Mouse (Mus musculus) granulocyte monocyte progenitor cell, adult 5-6 weeks (primary cell): ENCODE measurements at regions not wholly inside any gene's neighbourhood (a gene's known extent, or its start where the extent isn't known, plus 50 kb on each side); places are given as distances from the start of the nearest gene placed in this dataset.
"Not testable (repeated sequence)": the region's sequence is repeated elsewhere in the genome, so short reads cannot be mapped to it uniquely, and the experiment has no call there.

ENCODE experiments used
- ATAC-seq: replicated peaks from 2 replicates; pipeline ENCODE4 v1.8.0; 2016; ENCODE audit warnings: mild to moderate bottlenecking, moderate TSS enrichment, inconsistent platforms; ENCODE audit not compliant: poor library complexity, severe bottlenecking

DNA sequence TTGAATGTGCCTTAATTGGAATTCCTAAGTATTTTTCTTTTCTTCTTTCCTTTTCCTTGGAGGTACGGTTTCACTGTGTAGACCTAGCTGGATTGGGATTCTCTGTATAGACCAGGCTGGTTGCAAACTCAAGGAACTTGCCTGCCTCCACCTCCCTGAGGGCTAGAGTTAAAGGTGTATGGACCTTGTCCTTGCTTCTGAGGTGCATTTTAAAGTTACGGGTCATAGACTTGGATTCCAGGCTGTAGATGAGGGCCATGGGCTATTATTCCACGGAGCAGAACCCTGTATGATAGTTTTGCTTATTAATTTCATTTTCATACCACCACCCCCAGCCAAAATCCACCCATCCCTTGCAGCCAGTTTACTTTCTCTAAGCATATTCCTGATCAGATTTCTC is 50.7 kb upstream of the Wdr26 start:
- no peak for ATAC-seq

- no peak for ATAC-seq
These were observed 51.4 kb upstream of the Wdr26 start for GRCm38 (mm10) chr1:181263216-181263615.

- ATAC-seq, result not testable (repeated sequence)
These were observed 58.7 kb upstream of the Wdr26 start for GRCm38 (mm10) chr1:181270469-181270868.

- no peak for ATAC-seq
These were observed 59.4 kb upstream of the Wdr26 start for GRCm38 (mm10) chr1:181271164-181271563.

DNA sequence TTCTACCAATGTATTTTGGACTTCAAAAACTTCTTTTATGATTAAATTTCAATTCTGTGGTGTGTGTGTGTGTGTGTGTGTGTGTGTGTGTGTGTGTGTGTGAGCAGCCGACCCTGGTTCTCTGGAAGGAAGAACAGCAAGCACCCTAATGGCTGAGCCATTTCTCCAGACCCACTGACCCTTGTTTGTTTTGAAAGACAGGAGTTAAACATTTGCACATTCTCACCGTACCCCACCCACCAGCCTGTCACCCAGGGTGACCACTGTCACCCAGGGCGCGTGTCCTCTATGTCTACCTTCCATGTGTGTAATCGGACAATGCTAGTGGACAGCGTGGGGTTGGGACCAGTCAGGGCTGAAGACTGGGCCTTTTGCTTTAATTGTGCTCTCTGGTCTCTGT is 60.0 kb upstream of the Wdr26 start:
- ATAC-seq, result no peak

DNA sequence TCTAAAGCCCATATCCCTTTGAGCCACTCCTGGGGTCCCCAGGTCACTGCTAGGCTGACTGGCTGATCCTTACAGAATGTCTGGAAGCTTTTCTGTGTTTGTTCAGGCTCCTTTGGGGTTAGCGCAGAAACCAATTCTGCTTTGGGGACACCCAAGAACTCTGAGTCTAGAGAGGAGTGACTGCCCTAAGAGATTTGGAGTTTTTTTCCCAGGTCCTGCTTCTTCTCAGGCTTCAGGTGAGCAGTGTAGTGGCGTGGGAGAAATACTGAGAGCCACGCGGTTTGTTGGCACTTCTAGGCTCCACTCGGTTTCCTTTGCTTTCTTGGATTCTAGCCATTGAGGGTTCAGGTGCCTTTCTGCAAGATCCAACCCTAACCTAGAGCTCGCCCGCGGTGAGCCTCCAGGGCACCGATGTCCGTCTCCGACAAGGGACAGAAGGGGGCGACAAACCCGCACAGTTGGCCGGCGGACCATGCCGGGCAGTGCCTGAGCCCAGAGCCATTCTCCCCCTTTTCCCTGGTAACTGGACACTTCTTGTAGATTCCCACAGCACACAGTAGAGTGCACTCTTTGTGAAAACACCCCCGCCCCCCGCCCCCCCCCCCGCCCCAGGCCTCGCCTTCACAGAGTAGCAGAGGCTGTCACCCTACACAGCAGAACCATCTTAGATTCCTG is 61.0 kb upstream of the Wdr26 start:
- ATAC-seq, result peak; percentile 93

GRCm38 (mm10) chr1:181273540-181274204 is 61.9 kb upstream of the Wdr26 start:
- no peak for ATAC-seq

DNA sequence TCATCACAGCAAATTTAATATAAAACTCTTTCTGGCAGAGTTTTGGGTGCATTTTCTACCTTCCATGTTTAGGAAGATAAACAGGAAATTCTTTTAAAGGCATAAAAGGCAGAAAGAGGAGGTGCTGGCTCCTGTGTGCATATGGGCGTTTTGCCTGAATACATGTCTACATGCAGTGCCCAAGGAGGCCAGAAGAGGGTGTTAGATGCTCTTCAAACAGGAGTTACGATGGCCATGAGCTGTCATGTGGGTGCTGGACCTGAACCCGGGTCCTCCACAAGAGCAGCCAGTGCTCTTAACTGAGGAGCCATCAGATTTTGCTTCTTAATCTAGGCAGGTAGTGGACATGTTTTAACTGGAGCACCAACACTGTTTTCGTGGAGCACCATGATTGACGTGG is 69.0 kb upstream of the Wdr26 start:
- no peak for ATAC-seq

- not testable (repeated sequence) for ATAC-seq
These were observed 69.4 kb upstream of the Cnih3 start for GRCm38 (mm10) chr1:181282986-181283385.

GRCm38 (mm10) chr1:181283539-181283938 is 68.9 kb upstream of the Cnih3 start:
- ATAC-seq, result not testable (repeated sequence)

DNA sequence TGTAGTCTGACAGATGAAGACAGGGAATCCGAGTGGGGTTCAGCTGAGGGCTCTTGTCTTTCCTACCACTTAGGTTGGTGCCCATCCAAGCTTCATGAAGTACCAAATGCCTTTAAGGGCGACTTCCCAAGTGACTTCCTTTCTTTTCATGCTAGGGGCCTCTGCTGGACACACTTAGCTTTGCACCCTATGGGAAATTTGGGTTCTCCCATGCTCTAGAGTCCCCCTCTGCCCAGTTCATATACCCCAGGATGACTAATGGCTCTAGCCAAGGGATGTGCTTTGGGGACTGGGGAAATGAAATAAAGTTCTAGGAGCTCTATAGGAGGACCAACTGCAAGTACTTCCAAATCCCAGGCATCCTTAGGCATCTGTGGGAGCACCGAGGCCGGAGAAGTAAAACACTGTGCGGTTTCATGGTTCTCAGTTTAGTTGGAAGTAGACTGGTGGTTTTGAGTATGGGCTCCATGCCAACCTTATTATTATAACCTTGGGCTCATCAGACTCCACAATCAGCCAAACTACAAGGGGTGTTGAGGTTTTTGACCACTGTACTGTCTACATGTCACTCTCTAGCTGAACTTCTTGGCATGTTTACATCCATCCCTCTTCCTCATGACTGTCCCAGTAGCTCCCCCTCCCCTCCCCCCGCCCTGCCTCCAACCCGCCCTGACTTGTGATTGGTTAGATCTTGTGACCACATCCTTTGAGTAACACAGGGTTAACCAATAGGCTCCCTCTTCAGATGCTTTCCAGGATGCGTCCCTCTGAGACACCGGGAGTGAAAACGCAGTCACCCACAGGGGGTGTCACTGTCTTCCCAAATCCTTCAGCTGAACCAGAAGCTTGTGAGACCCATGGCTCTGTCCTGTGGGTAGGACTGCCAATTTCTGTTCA is 67.9 kb upstream of the Cnih3 start:
- peak; percentile 61 for ATAC-seq

- no peak for ATAC-seq
These were observed 66.8 kb upstream of the Cnih3 start for GRCm38 (mm10) chr1:181285600-181285999.

DNA sequence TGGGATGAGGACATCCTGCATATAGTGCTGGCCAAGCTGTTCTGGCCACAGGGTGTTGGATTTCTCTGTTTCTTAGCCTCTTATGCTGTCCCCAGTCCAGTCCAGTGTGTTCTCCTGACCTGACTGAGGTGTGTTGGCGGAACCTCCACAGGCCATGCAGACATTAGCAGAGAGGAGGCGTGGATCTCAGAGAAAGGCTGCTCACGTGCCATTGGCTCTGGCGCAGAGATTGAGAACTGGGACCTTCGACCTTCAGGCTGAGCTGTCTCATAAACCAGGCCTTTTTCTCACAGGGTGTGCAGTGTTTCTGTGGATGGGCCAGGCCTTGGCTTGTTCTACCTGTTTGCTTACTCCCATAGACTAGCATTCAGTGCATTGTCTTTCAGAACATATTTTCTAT is 66.3 kb upstream of the Cnih3 start:
- no peak for ATAC-seq

- ATAC-seq, result no peak
These were observed 65.3 kb upstream of the Cnih3 start for GRCm38 (mm10) chr1:181287166-181287565.

DNA sequence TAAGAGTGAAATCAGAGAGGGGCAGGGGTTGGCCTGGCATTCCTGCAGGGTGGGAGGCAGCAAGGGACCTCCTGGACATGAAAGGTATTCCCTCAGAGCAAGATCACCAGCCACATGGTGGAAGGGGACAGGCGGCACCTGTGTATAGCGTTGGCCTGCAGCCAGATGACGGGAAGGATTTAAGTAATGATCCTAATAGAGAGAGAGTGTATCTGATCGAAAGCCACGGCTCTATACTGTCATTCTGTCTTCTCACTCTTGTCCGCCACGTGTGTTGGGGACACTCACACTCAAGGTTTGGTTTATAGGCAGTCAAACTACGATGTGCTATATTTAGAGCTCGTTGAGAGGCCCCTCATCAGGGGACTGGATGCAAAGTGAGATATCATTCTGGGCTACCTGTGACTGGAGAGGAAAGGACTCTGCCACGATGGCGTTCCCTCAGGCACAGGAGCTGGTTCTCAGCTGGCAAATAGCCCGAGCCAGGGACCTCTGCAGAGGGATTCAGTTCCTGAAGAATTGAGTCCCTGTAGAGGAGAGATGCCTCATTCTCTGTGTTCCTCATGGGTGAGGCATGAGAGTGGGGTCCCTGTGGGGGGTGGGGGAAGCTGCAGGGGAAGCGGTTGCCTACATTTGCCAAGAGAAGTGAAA is 62.9 kb upstream of the Cnih3 start:
- ATAC-seq, result no peak; the same call in 1 of the 2 replicates

DNA sequence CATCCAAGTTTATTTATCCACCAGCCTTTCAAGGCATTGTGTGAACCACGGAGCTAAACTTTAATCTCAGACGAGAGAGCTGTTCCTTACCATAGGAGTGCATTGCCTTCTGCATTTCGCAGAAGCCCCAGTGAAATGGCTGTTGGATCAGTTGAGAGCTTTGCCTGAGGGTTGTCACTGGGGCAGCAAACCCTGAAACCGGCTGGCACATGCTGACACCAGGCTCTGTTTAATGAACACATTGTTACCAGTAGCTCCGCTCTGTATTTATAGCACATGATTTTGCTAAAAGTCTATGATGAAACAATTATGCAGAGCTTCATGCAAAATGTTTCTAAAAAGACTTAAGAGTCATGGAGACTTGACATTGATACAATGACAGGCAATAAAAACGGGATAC is 61.2 kb upstream of the Cnih3 start:
- no peak for ATAC-seq

GRCm38 (mm10) chr1:181291966-181292365 is 60.5 kb upstream of the Cnih3 start:
- no peak for ATAC-seq

GRCm38 (mm10) chr1:181293079-181293865 is 59.2 kb upstream of the Cnih3 start:
- ATAC-seq, result no peak

DNA sequence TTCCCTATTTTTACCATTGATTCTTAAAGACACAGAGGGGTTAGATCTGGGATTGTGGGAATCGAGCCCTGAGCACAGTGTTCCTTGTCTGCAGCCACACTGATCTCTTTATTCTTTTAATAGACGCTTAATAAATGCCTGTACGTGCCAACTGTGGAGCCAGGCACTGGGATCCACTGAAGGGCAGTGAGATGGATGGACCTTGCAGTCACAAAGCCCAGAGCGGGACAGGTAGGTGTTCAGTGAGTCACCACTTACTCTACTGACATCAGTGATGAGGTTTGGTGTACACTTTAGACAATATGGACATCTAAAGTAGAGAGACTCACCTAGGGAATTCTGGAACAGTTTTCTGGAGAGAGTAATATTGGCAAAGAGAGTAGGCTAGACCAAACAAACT is 56.8 kb upstream of the Cnih3 start:
- peak; percentile 40; the same call in 1 of the 2 replicates for ATAC-seq

- ATAC-seq, result no peak
These were observed 54.4 kb upstream of the Cnih3 start for GRCm38 (mm10) chr1:181298063-181298462.
